Mouse (Mus musculus) retina, embryonic 14.5 days (tissue): ENCODE data around the gene Gm45521.
A peak's percentile ranks its signal among the peaks of the same experiment; 100 is the strongest.

Experiments used
- DNase-seq: peaks from one replicate; pipeline ENCODE4 v3.0.0-alpha.2; 2015; ENCODE audit warnings: low spot score

Gene Gm45521

DNA sequence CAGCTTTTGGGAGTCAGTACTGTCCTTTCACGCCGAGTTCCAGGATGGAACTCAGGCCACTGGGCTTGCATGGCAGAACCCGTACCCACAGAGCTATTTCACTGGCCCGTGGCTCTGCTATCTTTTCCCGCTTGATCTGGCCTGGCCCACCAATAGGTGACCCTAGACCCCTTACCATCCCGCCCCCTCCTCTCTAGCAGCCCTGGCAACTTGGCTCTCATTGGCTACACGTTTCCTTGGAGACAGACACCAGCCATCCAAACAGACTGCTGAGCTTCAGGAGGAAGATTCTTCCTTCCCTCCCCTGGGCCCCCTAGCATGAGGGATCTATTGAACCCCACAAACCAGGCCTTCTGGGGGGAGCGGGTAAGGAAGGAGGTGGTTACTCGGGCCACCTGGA, at the start of gene Gm45521:
Gene Gm45521 (plus strand): TSS at position 240 of the 400 bp plus-strand sequence.
- DNase-seq = peak; percentile 64

DNA sequence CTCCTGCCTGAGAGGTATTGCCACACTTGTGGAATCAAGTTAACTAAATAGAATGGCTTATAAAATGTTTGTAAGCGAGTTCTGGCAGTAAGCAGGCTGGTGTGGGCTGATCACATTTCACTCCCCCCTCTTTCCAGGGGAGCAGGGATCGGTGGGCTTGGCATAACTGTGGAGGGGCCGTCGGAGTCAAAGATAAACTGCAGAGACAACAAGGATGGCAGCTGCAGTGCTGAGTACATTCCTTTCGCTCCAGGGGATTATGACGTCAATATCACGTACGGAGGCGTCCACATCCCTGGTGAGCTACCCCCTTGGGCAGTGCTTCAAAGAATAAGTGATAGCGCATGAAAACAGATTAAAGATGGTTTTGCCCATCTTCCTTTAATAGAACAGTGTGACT, 47.6 kb upstream of the Gm45521 start:
- no peak for DNase-seq

DNA sequence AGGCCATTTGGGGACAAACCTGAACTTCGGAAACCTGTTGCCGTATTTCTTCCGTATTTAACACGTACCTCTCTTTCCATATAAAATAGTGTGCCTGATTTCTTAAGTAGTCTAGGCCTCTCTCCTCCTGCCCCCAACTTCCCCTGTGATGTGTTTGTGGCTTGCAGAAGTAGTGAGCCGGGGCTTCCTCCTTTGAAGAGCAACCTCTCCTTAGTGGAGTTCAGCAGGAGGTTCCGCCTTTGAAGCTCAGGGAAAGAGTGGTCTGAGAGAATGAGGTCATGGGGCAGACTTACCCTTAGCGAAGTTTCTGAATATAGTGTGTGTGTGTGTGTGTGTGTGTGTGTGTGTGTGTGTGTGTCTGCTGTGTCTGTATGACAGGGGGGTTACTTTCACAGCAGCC, 43.2 kb upstream of the Gm45521 start:
- DNase-seq = peak; percentile 3

DNA sequence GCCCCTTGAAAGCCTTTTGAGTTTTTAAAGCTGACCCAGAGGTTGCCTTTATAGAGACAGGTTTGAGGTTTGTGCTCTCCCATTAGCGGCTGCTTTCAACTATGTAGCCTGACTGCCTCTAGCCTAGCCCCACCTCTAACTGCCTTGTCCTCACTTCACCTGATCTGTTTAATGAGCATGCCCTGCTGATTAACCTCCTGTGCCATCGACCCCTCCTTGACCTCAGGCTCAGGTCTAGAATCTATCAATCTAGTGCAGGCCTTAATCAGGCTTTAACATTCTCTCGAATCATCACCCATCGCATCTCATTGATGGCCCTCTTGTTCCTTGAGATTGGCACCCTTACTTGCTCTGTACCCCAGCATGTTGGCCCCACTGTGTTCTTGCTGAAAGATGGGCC, 42.6 kb upstream of the Gm45521 start:
- no peak for DNase-seq

DNA sequence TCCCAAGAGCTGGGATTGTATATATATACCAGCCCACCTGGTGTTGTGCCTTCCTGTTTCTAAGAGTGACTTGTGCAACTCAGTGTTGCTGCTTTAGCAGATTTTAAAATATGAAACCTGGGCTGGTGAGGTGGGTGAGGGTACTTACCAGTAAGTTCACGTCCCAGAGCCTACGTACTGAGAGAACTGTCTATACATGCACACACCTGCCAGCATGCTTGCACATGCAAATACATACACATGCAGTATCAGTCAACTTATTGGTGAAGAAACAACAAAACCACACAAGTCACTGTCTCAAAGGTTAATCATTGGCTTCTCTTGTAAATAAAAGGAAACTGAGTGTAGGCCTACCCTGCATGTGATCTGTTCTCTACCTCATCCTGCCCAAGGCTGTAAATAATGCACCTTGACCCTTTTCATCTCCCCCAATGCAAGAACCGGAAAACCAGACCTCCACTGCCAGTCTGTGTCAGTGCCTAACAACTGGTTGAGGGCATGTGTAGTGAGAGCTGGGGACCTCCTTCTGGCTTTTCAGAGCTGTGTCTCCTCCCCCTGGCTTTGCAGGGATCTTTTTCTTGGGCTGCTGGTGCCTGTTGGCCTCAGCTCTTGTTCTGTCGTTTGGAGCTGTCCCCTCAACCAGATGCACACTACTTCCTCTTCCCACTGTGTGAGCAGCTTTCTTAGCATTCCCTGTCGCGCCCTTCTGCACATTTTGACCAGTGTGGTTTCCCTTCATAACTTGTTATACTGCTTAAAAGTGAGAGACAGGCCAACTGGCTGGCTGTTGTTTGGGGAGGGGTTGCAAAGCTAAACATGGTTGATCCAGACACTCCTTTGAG, 38.7 kb upstream of the Gm45521 start:
- DNase-seq = no peak

DNA sequence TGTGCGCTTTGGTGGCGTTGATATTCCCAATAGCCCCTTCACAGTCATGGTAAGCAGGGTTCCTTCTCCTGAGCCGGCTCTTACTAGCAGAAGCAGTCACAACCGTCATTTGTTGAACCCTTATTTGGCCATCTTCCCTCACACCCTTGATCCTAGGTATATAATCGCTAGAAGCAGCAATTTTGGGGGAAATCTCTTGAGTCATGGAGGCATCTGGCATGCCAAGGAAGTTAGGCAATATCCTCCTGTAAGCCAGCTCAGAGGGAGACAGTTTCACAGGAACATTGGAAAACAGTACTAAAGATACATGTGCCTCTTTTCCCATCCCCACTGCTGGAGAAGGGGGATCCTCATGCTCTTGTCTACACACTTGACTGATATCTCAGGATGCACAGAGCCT, 37.8 kb upstream of the Gm45521 start:
- DNase-seq = no peak

DNA sequence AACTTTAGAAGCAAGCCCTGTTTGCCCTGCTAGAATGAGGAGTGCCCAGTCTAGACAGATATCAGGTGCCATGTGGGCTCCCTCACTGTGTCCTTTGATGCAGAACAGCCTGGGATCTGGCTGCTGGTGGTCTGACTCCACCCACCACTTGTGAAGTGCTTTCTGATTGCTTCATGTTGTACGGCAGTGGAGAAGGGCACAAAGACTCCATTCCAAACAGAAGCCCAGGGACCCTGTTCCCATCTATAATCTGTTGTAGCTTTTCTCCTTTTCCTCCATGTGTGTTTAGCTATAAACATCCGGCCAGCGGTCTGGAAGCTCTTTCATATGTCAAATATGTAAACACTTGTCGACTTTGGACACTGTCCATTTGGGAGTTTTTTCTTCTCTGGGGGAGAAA, 37.2 kb upstream of the Gm45521 start:
- DNase-seq = no peak

DNA sequence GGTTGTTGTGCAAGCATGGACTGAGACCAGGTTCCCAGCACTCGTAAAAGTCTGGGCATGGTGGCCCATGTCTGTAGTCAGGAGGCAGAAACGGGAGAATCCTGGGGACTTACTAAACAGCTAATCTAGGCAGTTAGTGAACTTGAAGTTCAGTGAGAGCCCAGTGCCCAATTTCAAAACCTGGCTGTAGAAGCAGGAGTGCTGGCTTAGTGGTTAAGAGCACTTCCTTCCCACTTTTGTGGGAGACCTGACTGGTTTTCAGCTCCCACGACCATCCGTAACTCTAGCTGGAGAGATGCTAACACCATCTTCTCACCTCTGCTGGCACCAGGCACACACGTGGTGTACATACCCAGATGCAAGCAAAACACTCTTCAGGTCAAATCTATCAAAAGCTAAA, 35.6 kb upstream of the Gm45521 start:
- DNase-seq = no peak

DNA sequence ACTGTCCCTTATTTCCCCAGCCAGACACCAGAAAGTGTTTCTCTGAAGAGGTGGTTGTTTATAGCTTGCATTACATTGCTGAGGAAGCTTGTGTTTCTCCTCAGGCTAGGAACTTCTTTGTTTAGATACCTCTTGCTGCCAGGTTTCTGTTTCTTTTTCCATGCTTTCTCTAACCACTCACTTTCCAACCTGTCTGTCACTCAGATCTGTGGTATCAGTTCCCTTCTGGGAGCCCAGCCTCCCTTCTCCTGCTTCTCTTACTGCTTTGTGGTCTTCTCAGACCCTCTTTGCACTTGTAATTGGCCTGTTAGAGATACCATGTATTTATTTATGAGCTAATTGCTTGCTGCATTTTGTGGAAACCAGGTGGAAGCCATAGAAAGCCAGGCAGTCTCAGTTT, 33.5 kb upstream of the Gm45521 start:
- DNase-seq = no peak

DNA sequence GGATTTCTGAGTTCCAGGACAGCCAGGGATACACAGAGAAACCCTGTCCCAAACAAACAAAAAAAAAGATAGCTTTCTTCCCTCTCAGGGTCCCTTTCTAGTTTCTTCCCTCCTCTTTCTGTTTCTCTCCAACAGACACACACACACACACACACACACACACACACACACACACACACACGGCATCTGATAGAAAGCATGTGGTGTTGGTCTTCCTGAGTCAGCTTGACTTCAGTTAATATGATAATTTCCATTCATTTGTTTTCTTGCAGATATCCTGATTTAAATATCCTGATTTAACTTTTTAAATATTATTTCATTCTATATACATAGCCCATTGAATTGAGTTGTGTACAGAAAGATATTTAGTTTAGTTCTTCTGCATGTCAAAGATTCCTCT, 28.7 kb upstream of the Gm45521 start:
- DNase-seq = no peak

DNA sequence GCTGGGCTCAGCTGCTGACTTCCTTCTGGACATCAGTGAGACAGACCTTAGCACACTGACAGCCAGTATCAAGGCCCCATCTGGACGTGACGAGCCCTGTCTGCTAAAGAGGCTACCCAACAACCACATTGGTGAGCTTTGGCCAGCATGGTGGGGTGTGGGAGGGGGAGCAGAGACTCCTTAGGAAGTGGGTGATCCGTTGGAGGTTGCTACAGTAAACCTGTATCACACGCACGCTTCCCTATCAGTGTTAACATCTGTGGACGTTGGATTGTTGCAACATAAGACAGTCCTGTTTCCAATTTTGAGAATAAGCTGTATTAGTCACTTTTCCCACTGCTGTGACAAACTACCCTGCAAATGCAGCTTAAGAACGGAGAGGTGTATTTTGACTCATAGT, 28.1 kb upstream of the Gm45521 start:
- DNase-seq = no peak

DNA sequence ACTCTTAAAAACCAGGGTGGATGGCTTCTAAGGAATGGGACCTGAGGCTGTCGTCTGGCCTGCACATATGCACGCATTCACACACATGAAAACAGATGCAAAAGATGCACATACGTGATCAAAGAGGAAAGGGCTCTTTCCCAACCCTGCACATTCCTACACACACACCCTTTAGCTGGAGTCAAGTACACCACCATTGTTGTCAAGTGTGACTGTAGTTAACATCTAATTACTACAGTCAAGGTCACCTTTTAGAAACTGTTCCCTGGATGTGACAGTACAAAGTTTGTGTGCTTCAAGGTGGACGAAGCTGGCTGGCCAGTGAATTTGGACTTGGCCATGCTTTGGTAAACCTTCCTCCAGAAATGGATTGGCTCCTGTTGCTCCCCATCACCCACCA, 24.9 kb upstream of the Gm45521 start:
- no peak for DNase-seq

DNA sequence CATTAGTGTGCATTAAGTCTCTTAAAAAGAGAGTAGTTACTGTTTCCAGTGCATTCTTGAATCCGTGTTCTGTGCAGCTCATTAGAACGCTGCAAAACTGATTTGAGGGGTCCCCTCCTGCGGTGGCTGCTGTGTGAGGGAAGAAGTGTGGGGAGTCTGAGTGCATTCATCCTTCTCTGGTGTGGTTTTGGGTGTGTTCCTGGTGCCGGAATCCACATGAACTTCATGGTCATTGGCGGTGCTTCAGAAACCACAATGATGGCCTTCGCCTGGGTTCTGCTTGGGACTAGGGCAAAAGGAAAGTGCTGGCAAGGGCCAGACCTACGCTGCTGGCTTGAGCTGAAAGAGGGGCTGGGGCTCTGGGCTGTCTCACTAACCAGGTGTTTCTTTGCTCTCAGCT, 22.9 kb upstream of the Gm45521 start:
- no peak for DNase-seq

DNA sequence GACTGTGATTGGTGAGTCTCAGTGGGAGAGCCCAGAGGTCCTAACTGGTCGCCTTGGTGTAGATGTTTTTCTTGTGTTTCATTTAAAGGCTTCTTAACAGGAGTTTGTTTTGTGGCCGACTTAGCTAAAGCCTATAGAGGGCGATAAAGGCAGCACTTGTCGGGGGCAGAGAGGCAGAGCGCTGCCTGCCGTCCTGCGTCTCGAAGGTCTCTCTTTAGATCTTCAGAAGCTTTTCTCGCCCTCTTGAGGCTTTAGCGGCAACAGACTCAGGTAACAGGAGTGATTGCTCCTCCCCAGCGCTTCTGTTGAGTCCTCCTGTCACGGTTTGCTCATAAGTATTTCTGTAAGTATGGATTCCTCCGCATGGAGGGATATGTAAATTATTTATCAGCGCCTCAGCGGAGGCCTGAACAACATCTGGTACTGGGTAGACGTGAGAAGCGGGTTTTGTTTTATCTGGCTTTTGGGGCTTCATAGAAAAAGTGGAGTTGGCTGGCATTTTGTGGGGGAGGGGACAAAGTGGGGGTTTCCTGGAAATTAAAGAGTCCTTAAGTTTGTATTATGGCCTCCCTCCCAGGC, 19.9 kb upstream of the Gm45521 start:
- peak; percentile 60 for DNase-seq

DNA sequence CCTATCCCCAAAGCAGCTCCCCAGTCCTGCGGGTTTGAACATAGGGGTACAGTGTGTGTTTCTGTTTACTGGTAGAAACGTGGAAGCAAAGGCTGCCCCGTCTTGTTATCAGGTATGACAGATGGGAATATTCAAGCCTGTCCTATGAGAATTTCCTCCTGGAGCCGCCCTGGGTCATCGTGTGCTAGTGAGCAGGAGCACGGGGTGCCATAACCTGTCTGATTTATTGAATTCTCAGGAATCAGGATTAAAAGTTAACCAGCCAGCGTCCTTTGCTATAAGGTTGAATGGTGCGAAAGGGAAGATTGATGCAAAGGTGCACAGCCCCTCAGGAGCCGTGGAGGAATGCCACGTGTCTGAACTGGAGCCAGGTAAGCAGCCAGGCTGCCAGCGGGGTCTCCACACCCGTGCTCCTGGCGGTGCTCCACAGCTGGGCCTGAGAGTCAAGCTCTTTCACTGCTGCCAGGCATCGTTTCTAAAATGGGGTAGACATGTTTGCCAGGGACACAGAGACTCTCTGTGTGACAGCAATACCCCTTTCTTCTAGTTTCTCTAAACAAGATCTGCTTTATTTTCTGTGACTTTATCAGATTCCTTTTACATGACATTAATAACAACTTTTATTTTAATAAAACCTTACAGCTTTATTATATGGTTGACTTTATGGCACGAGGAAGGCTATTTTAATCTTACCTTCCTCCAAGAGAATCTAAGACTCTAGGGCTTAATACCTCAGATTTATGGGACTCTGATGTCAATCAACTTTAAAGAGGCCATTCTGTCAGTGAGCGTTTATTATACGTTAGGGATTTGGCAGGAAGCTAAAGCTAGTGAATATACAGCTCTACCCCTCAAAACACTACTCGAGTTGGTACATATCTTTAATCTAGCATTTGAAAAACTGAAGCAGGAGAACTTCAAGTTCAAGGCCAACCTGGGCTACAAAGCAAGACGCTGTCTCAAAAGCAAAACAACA, 18.0 kb upstream of the Gm45521 start:
- DNase-seq = no peak

DNA sequence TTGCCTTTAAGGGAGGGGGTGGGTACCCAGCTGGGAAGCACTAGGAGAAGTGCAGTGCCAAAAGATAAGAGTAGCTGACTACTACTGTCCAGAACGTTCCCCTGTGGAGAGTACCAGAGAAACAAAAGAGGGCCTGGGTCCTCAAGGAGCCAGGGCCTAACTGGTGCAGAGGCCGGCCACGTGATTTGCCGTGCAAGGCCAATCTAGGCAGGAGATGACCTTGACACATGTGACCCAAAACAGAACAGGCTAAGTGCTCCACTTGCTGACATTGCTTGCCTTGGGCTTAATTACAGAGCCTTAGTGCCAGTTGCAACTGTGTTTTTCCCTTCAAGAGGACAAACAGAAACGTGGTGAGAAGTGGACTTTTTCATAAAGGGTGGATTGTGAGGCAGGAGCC, 15.7 kb upstream of the Gm45521 start:
- DNase-seq = no peak

DNA sequence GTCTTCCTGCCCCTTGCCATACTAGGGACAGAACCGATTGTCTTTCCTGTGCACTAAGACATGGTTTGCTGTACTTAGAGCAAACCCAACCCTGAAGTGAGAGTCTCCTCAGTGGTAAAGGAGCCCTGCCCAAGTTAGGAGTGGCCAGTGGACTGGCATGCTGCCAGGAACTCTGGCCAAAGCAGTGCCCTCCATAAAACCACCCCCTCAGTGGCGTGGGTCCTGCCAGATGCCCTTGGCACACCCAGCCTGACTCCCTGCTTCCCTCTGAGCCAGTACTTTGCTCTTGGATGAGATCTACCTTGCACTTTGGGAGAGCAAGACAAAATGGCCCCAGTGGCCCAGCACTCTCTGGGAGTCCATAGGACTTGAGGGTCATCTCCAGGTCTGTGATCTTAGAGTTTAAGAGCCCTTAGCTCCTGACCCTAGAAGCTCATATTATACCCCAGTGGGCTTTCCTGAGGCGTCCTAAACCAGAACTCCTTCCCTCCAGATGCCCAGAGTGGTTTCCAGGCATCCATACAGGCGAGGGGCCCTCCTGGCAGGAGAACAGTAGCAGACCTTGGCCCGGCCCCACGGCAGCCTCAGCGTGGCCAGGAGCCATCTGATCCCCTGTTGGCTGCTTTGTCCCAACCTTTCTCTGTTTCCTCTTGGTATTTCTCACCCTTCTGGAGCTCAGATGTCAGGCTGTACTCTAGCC, 13.8 kb upstream of the Gm45521 start:
- DNase-seq = no peak

DNA sequence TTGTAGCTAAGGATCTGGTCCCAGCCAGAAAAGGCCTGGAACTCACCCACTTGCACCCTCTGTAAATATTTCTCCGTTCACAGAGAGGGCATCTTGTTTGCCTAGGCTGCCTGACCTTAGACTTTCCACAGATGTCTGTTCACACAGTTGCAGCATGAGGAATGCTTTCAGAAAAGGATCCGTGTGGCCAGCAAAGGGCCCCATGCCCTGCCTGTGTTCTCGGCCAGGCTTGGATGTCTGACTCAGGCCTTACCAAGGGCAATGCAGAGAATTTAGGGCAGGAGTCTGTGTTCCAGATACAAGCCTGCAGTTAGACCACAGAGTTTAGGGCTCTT, 13.3 kb upstream of the Gm45521 start:
- no peak for DNase-seq

DNA sequence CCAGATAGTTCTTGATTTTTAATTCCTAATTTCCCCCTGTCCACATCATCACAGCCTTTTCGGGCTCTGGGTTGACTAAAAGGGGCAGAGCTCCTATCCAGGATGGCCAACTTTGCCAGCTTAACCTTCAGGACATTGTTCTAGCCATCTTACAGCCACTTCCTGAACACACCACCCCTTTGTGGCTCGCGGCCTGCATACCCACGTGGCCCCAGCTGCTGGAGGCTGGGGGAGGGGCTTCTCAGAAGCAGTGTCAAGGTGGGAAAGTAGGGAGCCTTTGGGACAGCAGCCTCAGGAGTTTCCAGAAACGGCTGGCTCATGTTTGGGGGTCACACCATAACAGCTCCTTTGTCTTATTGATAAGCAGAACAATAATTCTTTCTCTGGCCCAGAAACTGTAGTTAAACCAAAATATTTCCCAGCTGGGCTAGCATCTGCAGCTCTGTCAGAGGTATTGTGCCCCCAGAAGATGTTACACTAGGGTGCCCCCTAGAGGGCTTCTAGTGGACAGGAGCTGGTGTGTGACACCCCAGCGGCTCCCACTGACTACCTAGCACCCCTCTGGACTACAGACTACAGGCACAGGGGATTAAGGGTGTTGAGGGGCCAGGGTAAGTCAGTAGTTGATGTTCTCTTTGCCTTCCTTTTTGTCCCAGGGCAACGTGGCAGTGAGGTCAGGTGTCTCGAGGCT, 12.6 kb upstream of the Gm45521 start:
- DNase-seq = peak; percentile 39

DNA sequence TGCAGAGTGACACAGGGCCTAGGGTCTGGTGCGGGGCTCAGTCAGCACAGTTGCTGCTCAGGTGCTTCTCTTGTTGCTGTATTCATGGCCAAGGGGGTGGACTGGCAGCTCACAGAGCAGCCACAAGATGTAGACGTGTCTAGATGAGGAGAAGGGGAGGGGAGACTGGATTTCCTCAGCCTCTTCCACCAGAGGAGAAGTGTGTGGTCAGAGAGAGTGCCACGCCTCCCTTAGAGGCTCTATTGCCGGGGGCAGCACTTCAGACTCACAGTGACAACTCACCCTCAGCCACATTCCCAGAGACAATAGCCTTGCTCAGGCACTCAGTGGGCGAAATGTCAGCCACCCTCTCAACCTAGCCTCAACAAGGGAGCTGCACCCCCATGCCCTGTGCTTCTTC, 11.8 kb upstream of the Gm45521 start:
- DNase-seq = no peak

DNA sequence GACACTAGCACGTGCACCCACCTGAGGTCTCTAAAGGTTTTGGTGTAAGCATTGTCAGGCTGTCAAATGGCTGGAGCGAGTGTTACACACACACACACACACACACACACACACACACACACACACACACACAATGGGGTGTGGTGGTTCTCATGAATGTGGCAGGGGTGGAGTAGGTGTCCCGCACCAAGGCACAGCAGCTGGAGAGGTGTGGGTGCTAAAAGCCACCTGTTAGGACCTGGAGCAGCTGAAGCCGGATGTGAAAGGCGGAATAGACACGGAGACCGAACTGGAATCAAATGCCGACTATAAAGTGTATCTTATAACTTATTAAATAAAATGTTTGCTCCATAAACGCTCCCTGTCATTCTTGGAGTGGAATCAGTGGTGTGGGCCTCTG, 5.9 kb upstream of the Gm45521 start:
- DNase-seq = no peak
